Mouse (Mus musculus): ENCODE data around the gene Snx29.

- TF ChIP-seq CTCF (IDR thresholded peaks at IDR 0.05; ENCODE audit: borderline replicate concordance, insufficient read depth, low read length) (no peak), POLR2A (IDR thresholded peaks at IDR 0.05; ENCODE audit: low read depth, low read length) (no peak)
Measured at GRCm38 (mm10) chr16:11738341-11738740, 415.6 kb downstream of the Snx29 start.

Measured in embryonic fibroblast, embryonic 13.5 days (primary cell).